Mouse (Mus musculus): Measurements from ENCODE around the gene Phb2. TPM values are rescaled to one million over a fixed set of nuclear protein-coding genes. Genes with fewer than 3 reads are reported as not detected.
"Not testable (repeated sequence)": the region's sequence is repeated elsewhere in the genome, so short reads cannot be mapped to it uniquely, and the experiment has no call there.

The Phb2 gene
- total RNA-seq (2021), result 100 to 1,000 TPM; 151 to 160 TPM

- peak; percentile 97 to 99 for DNase-seq (ENCODE audit: extremely low spot score in 1 of 2, low spot score in 2 of 2)
- intact Hi-C loops (cut with DNase I), result no loop called here
These were observed at the start of gene Phb2, which contains the start of gene Emg1 for GRCm38 (mm10) chr6:124711824-124712782. TSS of gene Phb2 (plus strand) at chr6:124712336. TSS of gene Emg1 (minus strand) at chr6:124712178.

GRCm38 (mm10) chr6:124662477-124663423, 49.4 kb upstream of the Phb2 start, which contains the start of gene Lpcat3:
TSS of gene Lpcat3 (plus strand) at chr6:124663027.
- intact Hi-C loops (cut with DNase I), result no loop called here
- peak; percentile 95 to 99 for DNase-seq (ENCODE audit: extremely low spot score in 1 of 2, low spot score in 2 of 2)

GRCm38 (mm10) chr6:124663424-124663795, 48.7 kb upstream of the Phb2 start:
- no peak for DNase-seq (ENCODE audit: extremely low spot score in 1 of 2, low spot score in 2 of 2)
- intact Hi-C loops (cut with DNase I), result no loop called here

- no peak for DNase-seq (ENCODE audit: extremely low spot score in 1 of 2, low spot score in 2 of 2)
- intact Hi-C loops (cut with DNase I), result no loop called here
These were observed 47.9 kb upstream of the Phb2 start for GRCm38 (mm10) chr6:124664256-124664655.

- DNase-seq (ENCODE audit: extremely low spot score in 1 of 2, low spot score in 2 of 2), result no peak
- intact Hi-C loops (cut with DNase I), result no loop called here
These were observed 47.1 kb upstream of the Phb2 start for GRCm38 (mm10) chr6:124665011-124665410.

- no peak for DNase-seq (ENCODE audit: extremely low spot score in 1 of 2, low spot score in 2 of 2)
- intact Hi-C loops (cut with DNase I), result no loop called here
These were observed 42.8 kb upstream of the Phb2 start for GRCm38 (mm10) chr6:124669234-124669859.

- intact Hi-C loops (cut with DNase I), result no loop called here
- no peak for DNase-seq (ENCODE audit: extremely low spot score in 1 of 2, low spot score in 2 of 2)
These were observed 41.7 kb upstream of the Phb2 start for GRCm38 (mm10) chr6:124670281-124670900.

- DNase-seq (ENCODE audit: extremely low spot score in 1 of 2, low spot score in 2 of 2), result no peak
- intact Hi-C loops (cut with DNase I), result no loop called here
These were observed 40.0 kb upstream of the Phb2 start for GRCm38 (mm10) chr6:124672100-124672499.

GRCm38 (mm10) chr6:124673619-124674018, 38.5 kb upstream of the Phb2 start:
- peak; percentile 43 to 52 for DNase-seq (ENCODE audit: extremely low spot score in 1 of 2, low spot score in 2 of 2)
- intact Hi-C loops (cut with DNase I), result no loop called here

- DNase-seq (ENCODE audit: extremely low spot score in 1 of 2, low spot score in 2 of 2), result no peak
- intact Hi-C loops (cut with DNase I), result no loop called here
These were observed 37.5 kb upstream of the Phb2 start for GRCm38 (mm10) chr6:124674591-124674990.

- no peak for DNase-seq (ENCODE audit: extremely low spot score in 1 of 2, low spot score in 2 of 2)
- intact Hi-C loops (cut with DNase I), result no loop called here
These were observed 36.0 kb upstream of the Phb2 start for GRCm38 (mm10) chr6:124676171-124676570.

GRCm38 (mm10) chr6:124678769-124679168, 33.4 kb upstream of the Phb2 start:
- intact Hi-C loops (cut with DNase I), result no loop called here
- DNase-seq (ENCODE audit: extremely low spot score in 1 of 2, low spot score in 2 of 2), result no peak

- no peak for DNase-seq (ENCODE audit: extremely low spot score in 1 of 2, low spot score in 2 of 2)
- intact Hi-C loops (cut with DNase I), result no loop called here
These were observed 32.6 kb upstream of the Phb2 start for GRCm38 (mm10) chr6:124679486-124679885.

GRCm38 (mm10) chr6:124682291-124682690, 29.8 kb upstream of the Phb2 start:
- DNase-seq (ENCODE audit: extremely low spot score in 1 of 2, low spot score in 2 of 2); intact Hi-C loops (cut with DNase I): not testable (repeated sequence)

GRCm38 (mm10) chr6:124683591-124684417, 28.3 kb upstream of the Phb2 start:
- peak; percentile 38 to 57 for DNase-seq (ENCODE audit: extremely low spot score in 1 of 2, low spot score in 2 of 2)
- intact Hi-C loops (cut with DNase I), result no loop called here

GRCm38 (mm10) chr6:124685606-124686386, 26.3 kb upstream of the Phb2 start:
- intact Hi-C loops (cut with DNase I), result no loop called here

GRCm38 (mm10) chr6:124686644-124687043, 25.5 kb upstream of the Phb2 start:
- DNase-seq (ENCODE audit: extremely low spot score in 1 of 2, low spot score in 2 of 2); intact Hi-C loops (cut with DNase I): not testable (repeated sequence)

More at GRCm38 (mm10) chr6:124685606-124686386, 26.3 kb upstream of the Phb2 start:
- no peak for DNase-seq (ENCODE audit: extremely low spot score in 1 of 2, low spot score in 2 of 2)
